ENCODE assay signal across 8 mouse cellular contexts in the genomic region with DNA sequence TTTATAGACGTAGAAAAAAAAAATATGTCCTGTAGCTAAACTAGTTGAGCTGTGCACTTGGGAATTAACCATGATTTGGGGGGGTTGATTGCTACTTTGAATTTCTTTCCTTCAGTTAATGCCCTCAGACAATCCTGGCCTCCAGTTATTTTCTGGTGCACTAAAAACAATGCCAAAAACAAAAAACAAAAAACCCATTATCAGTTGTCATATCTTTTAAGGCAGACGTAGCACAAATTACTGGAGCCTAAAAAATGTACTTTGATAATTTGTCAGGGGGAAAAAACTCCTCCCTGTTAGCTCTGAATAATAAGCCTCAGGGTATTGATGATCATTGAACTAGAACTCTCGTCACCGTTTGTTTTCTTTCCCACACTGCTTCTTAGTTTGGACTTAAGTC. TPM values are rescaled to one million over a fixed set of nuclear protein-coding genes. Genes with fewer than 3 reads are reported as not detected.
DNase-seq lines count a peak whose midpoint lies in the region; ATAC-seq and TF ChIP-seq lines count a peak whose summit lies in the region.

No protein-coding gene starts in this region.

- H3K9me3 ChIP-seq in forebrain, embryonic 11.5 days (ENCODE audit: control insufficient read depth, low read length): no peaks in the 10 kb centered on the region; the same call in 1 of the 2 replicates
- no peaks in the 10 kb centered on the region for H3K9me3 ChIP-seq in liver, embryonic 14.5 days (ENCODE audit: control insufficient read depth, low read length)

- no peaks in the 10 kb centered on the region for H3K27me3 ChIP-seq in forebrain, embryonic 11.5 days (ENCODE audit: control insufficient read depth, insufficient read depth, low read length)
- H3K27me3 ChIP-seq in liver, embryonic 14.5 days (ENCODE audit: control insufficient read depth, insufficient read depth, low read length): peaks cover 4% of the 10 kb centered on the region

- no peak for DNase-seq in gastrocnemius, adult 2 months
- no peak for DNase-seq in gastrocnemius, adult 18-20 months (ENCODE audit: low spot score)
- peak; percentile 64 for DNase-seq in A20 (ENCODE audit: low read depth, low spot score)
- no peak for DNase-seq in forebrain, embryonic 11.5 days (ENCODE audit: low spot score)
- DNase-seq in liver, embryonic 14.5 days (ENCODE audit: low read depth in 3 of 3, low spot score in 3 of 3): peak in 1 of 3 experiments; percentile 9
- DNase-seq in adrenal gland, postnatal 36 days: no peak
- no peak for DNase-seq in adrenal gland, postnatal 14 days

- peak overlapping the region; percentile 67 for H3K4me2 ChIP-seq in forebrain, embryonic 11.5 days (ENCODE audit: low read depth, low read length, severe bottlenecking)
- peak overlapping the region; percentile 96 for H3K4me2 ChIP-seq in liver, embryonic 14.5 days (ENCODE audit: low read depth)

- 3% methylated on average over 4 of the region's 4 CpGs for WGBS in forebrain, embryonic 11.5 days
- 20% methylated on average over 4 of the region's 4 CpGs for WGBS in liver, embryonic 14.5 days (ENCODE audit: insufficient replicate concordance)

- intact Hi-C loops in gastrocnemius, adult 2 months (cut with DNase I): loop anchor here (5.0 to 10.0 kb wide), 3 partner anchors 85 to 1523 kb away; a partner anchor contains a TSS

- no peak for ATAC-seq in forebrain, embryonic 11.5 days (replicated peaks; ENCODE audit: low FRiP score)
- no peak for ATAC-seq in liver, embryonic 14.5 days (ENCODE audit: insufficient read depth)
- no peak for ATAC-seq in activated CD4-positive, CD25-positive, alpha-beta regulatory T cell, adult 4 months

- H3K27ac ChIP-seq in gastrocnemius, adult 2 months: peak overlapping the region; percentile 99
- peak overlapping the region; percentile 92 for H3K27ac ChIP-seq in forebrain, embryonic 11.5 days (ENCODE audit: low read depth, low read length)
- H3K27ac ChIP-seq in liver, embryonic 14.5 days: peak overlapping the region; percentile 79

- peak overlapping the region; percentile 95 for H3K9ac ChIP-seq in forebrain, embryonic 11.5 days (ENCODE audit: low read length)
- H3K9ac ChIP-seq in liver, embryonic 14.5 days (replicated peaks): peak overlapping the region; percentile 97

- no peaks in the 10 kb centered on the region for H3K36me3 ChIP-seq in forebrain, embryonic 11.5 days (ENCODE audit: control insufficient read depth, insufficient read depth, low read length)
- peaks cover 2% of the 10 kb centered on the region; the same call in 1 of the 2 replicates for H3K36me3 ChIP-seq in liver, embryonic 14.5 days (replicated peaks; ENCODE audit: control insufficient read depth, insufficient read depth, low read depth)

- no peaks in the 10 kb centered on the region; the same call in 1 of the 2 replicates for H3K4me1 ChIP-seq in forebrain, embryonic 11.5 days (replicated peaks; ENCODE audit: control insufficient read depth, insufficient read depth, low read length)
- peaks cover 4 to 8% of the 10 kb centered on the region in 2 experiments for H3K4me1 ChIP-seq in liver, embryonic 14.5 days (replicated peaks; ENCODE audit: control insufficient read depth in 2 of 2, insufficient read depth in 2 of 2, low read length in 1 of 2)

- TF ChIP-seq CTCF in gastrocnemius, adult 2 months (IDR thresholded peaks at IDR 0.05): no peak
- no peak for TF ChIP-seq CTCF in liver, embryonic 14.5 days (IDR thresholded peaks at IDR 0.05; ENCODE audit: low read depth)

- no peak for TF ChIP-seq EP300 in liver, embryonic 14.5 days (IDR thresholded peaks at IDR 0.05; ENCODE audit: low read depth)

- H3K4me3 ChIP-seq in gastrocnemius, adult 2 months: peak overlapping the region; percentile 90
- peak overlapping the region; percentile 78 for H3K4me3 ChIP-seq in forebrain, embryonic 11.5 days (ENCODE audit: low read depth, low read length)
- H3K4me3 ChIP-seq in liver, embryonic 14.5 days (ENCODE audit: insufficient read depth in 1 of 2, low read depth in 2 of 2, low read length in 2 of 2): peak overlapping the region; percentile 93

RNA-seq across cellular contexts. Expression of a gene that starts 0.8 kb away (rescaled TPM):
- 10 to 100 TPM; 50.5 to 54.7 TPM for total RNA-seq in gastrocnemius, adult 2 months (2021)
- total RNA-seq in gastrocnemius, adult 18-20 months (2021): 10 to 100 TPM; 47.3 to 49.3 TPM
- 54.6 and 57.7 TPM in 2 replicates for polyA plus RNA-seq in forebrain, embryonic 11.5 days (2014; fragmentation: Nextera tagmentation; extraction: Ambion mirVana)
- 10.1 and 13.3 TPM in 2 replicates for polyA plus RNA-seq in liver, embryonic 14.5 days (2012; rRNA removed)
- polyA plus RNA-seq in liver, embryonic 14.5 days (2014; fragmentation: Nextera tagmentation; extraction: Ambion mirVana): 35.9 and 36.4 TPM in 2 replicates
- polyA plus RNA-seq in activated CD4-positive, CD25-positive, alpha-beta regulatory T cell, adult 4 months (2017; shearing (Covaris generic)): 10 to 100 TPM; 41.9 to 42.7 TPM
- 10 to 100 TPM; 74.0 to 86.9 TPM for total RNA-seq in adrenal gland, postnatal 36 days (2021)
- 80.8 and 82.9 TPM in 2 replicates for total RNA-seq in adrenal gland, postnatal 14 days (2021)

RNA-seq across cellular contexts. Expression of a gene that starts 30.8 kb away (rescaled TPM):
- 1 to 10 TPM; 2.8 to 4.7 TPM for total RNA-seq in gastrocnemius, adult 2 months (2021)
- total RNA-seq in gastrocnemius, adult 18-20 months (2021): 1 to 10 TPM; 1.8 to 1.9 TPM
- 0.36 and 0.73 TPM in 2 replicates for polyA plus RNA-seq in forebrain, embryonic 11.5 days (2014; fragmentation: Nextera tagmentation; extraction: Ambion mirVana)
- 0.05 and 0.06 TPM in 2 replicates for polyA plus RNA-seq in liver, embryonic 14.5 days (2012; rRNA removed)
- not detected in 2 replicates for polyA plus RNA-seq in liver, embryonic 14.5 days (2014; fragmentation: Nextera tagmentation; extraction: Ambion mirVana)
- polyA plus RNA-seq in activated CD4-positive, CD25-positive, alpha-beta regulatory T cell, adult 4 months (2017; shearing (Covaris generic)): 10 to 100 TPM; 10.1 to 10.4 TPM
- under 1 TPM; 0.20 to 0.26 TPM for total RNA-seq in adrenal gland, postnatal 36 days (2021)
- total RNA-seq in adrenal gland, postnatal 14 days (2021): 0.41 and 0.60 TPM in 2 replicates

RNA-seq across cellular contexts. Expression of a gene that starts 49.2 kb away (rescaled TPM):
- 100 to 1,000 TPM; 174 to 204 TPM for total RNA-seq in gastrocnemius, adult 2 months (2021)
- total RNA-seq in gastrocnemius, adult 18-20 months (2021): 100 to 1,000 TPM; 174 to 189 TPM
- 28.2 and 30.2 TPM in 2 replicates for polyA plus RNA-seq in forebrain, embryonic 11.5 days (2014; fragmentation: Nextera tagmentation; extraction: Ambion mirVana)
- polyA plus RNA-seq in liver, embryonic 14.5 days (2012; rRNA removed): 1.4 and 2.4 TPM in 2 replicates
- polyA plus RNA-seq in liver, embryonic 14.5 days (2014; fragmentation: Nextera tagmentation; extraction: Ambion mirVana): 2.6 and 4.1 TPM in 2 replicates
- polyA plus RNA-seq in activated CD4-positive, CD25-positive, alpha-beta regulatory T cell, adult 4 months (2017; shearing (Covaris generic)): 1 to 10 TPM; 4.2 to 4.3 TPM
- total RNA-seq in adrenal gland, postnatal 36 days (2021): 1 to 10 TPM; 7.9 to 10.0 TPM
- total RNA-seq in adrenal gland, postnatal 14 days (2021): 5.7 and 8.7 TPM in 2 replicates

Comparison
In these comparisons a context has a peak if more than half of its experiments do, and no peak if none do; other contexts are left out.
1. RNA of a gene that starts 49.2 kb away (total RNA-seq): 174 to 204 TPM in gastrocnemius, adult 2 months and 174 to 189 TPM in gastrocnemius, adult 18-20 months; 7.9 to 10.0 TPM in adrenal gland, postnatal 36 days and 5.7 to 8.7 TPM in adrenal gland, postnatal 14 days; every median in the first group is over 10 times any median in the second.
2. Peak in every context shown above with its lines, with median percentiles within 50 percentile points of each other: H3K27ac ChIP-seq and H3K4me3 ChIP-seq.